Mouse (Mus musculus) limb, embryonic 14.5 days (tissue): ENCODE measurements around the gene Tnrc18. TPM values are rescaled to one million over a fixed set of nuclear protein-coding genes. Genes with fewer than 3 reads are reported as not detected.

Experiments
- ATAC-seq: fragments of 200-750 bp; cut with Nextera tagmentation; 2 replicates; pipeline ENCODE4 v1.8.0; 2017; ENCODE audit warnings: low read depth, moderate number of reproducible peaks, moderate TSS enrichment; ENCODE audit not compliant: low FRiP score
- DNase-seq: peaks from one replicate; pipeline ENCODE4 v3.0.0-alpha.2; 2015; ENCODE audit warnings: low spot score
- H3K27ac ChIP-seq: fragments of 300-500 bp; sonication (generic); replicated peaks from 2 replicates; pipeline ENCODE4 v1.5.1; 2014; ENCODE audit warnings: low read depth, mild to moderate bottlenecking, low read length, moderate library complexity, mixed read lengths
- H3K27me3 ChIP-seq: fragments of 300-500 bp; sonication (generic); 2 replicates; pipeline ENCODE4 v1.6.1; 2014; ENCODE audit warnings: low read length, mixed read lengths; ENCODE audit not compliant: control insufficient read depth, insufficient read depth
- H3K36me3 ChIP-seq: fragments of 300-500 bp; sonication (generic); 2 replicates; pipeline ENCODE4 v1.6.1; 2014; ENCODE audit warnings: mild to moderate bottlenecking, low read length, moderate library complexity, mixed read lengths; ENCODE audit not compliant: control insufficient read depth, insufficient read depth
- H3K4me1 ChIP-seq: fragments of 300-500 bp; sonication (generic); 2 replicates; pipeline ENCODE4 v1.6.1; 2014; ENCODE audit warnings: antibody characterized with exemption, low read length, mixed read lengths; ENCODE audit not compliant: control insufficient read depth, insufficient read depth
- H3K4me2 ChIP-seq: fragments of 300-500 bp; sonication (generic); replicated peaks from 2 replicates; pipeline ENCODE4 v1.6.1; 2014; ENCODE audit warnings: low read depth, mild to moderate bottlenecking, low read length, moderate library complexity; ENCODE audit not compliant: severe bottlenecking
- H3K4me3 ChIP-seq: fragments of 300-500 bp; sonication (generic); replicated peaks from 2 replicates; pipeline ENCODE4 v1.5.1; 2014; ENCODE audit warnings: low read length
- H3K9ac ChIP-seq: fragments of 300-500 bp; sonication (generic); 2 replicates; pipeline ENCODE4 v1.6.1; 2014; ENCODE audit warnings: mild to moderate bottlenecking, low read depth, low read length, moderate library complexity; ENCODE audit not compliant: severe bottlenecking
- H3K9me3 ChIP-seq: fragments of 300-500 bp; sonication (generic); 2 replicates; pipeline ENCODE4 v1.6.1; 2016; ENCODE audit warnings: low read length; ENCODE audit not compliant: control insufficient read depth
- POLR2A ChIP-seq: fragments of 200-500 bp; IDR thresholded peaks from 2 replicates; pipeline ENCODE4 v1.8.0; 2012; ENCODE audit warnings: inconsistent platforms, mild to moderate bottlenecking, moderate library complexity, borderline replicate concordance; ENCODE audit not compliant: insufficient read depth, insufficient read length; ENCODE audit errors: extremely low read depth
- WGBS: fragments of 180-500 bp; shearing (Covaris S2); extraction: QIAGEN DNeasy Blood & Tissue Kit; methylation state at CpG from one replicate; pipeline ENCODE4 v1.1.7; 2014; 5-methylcytosine and 5-hydroxymethylcytosine counted together
- polyA plus RNA-seq, 2 experiments: library from polyadenylated mRNA; depleted of rRNA in 1 of 2; stranded (reverse) in 1 of 2; unstranded in 1 of 2; fragments of >200 nt; fragmentation: Nextera tagmentation in 1 of 2; extraction: Ambion mirVana in 1 of 2; gene quantifications; 2 replicates each; pipeline versions ENCODE4 v1.2.1 to v1.2.3; 2012 to 2014

Gene Tnrc18
- polyA plus RNA-seq, 2 experiments, result 46.6 to 61.1 TPM

DNA sequence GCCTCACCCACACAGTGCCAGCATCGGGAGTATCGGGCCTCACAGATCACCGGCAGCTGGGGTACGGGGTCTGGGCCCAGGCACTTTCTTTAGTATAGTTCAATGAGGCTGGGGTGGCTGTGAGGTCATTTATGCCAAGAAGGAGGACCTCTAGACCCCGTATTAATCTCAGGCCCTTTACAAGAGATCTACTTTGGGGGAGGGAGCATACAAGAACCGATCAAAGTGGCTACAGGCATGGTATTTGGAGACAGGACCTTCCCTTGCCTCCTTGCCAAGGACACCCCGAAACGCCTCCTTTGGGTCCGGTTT lies 4.5 kb upstream of the Tnrc18 start:
- H3K9me3 ChIP-seq, result no peaks in the 10 kb centered on the region
- H3K4me2 ChIP-seq, result peak overlapping the region; percentile 97
- H3K4me3 ChIP-seq, result peak overlapping the region; percentile 98
- H3K27ac ChIP-seq, result peak overlapping the region; percentile 100
- DNase-seq, result no peak
- ATAC-seq, result no peak
- peak overlapping the region; percentile 98 for H3K9ac ChIP-seq
- H3K36me3 ChIP-seq, result no peaks in the 10 kb centered on the region
- H3K4me1 ChIP-seq, result peaks cover 28% of the 10 kb centered on the region
- 0% methylated on average over 9 of the region's 9 CpGs for WGBS
- H3K27me3 ChIP-seq, result no peaks in the 10 kb centered on the region
- TF ChIP-seq POLR2A, result no peak; the same call in 1 of the 2 replicates

DNA sequence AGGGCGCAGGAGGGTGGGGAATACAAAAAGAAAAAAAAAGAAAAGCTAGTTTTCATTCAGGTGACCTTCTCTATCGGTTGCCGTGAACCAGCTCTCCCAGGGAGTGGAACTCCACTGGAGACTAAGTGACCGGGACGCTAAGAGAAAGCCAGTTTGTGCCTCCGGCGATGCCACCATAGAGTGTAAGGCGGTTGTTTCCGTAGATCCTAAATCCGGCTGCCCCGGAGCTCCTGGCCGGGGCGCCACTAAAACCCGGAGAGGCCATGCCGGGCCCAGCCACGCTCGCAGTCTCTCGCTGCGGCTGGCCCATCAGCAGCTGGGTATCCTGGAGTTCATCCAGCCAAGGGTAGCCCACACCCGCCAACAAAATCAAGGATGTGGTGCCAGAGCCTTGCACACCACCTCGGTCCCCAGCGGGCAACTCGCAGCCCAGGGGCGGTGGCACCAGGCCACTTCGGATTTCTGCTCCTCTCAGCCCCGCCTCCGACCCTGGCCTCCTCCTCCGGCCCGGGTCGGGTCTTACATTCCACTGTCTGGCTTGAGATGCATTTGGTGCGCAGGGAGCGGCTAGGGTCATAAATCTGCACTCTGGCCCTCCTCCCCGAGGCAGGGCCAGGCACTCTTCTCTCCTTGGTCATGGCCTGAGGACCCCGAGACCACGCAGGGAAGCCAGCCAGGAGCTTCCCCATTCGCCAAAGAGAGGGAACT lies 4.0 kb upstream of the Tnrc18 start:
- DNase-seq, result peak; percentile 91
- peak; percentile 19 for ATAC-seq
- H3K4me1 ChIP-seq, result peaks cover 28% of the 10 kb centered on the region
- under 1% methylated on average over 35 of the region's 36 CpGs for WGBS
- H3K27me3 ChIP-seq, result no peaks in the 10 kb centered on the region
- TF ChIP-seq POLR2A, result 0 out of 2 replicates have a peak, but pooled peaks have one; percentile 45
- H3K36me3 ChIP-seq, result no peaks in the 10 kb centered on the region
- peak overlapping the region; percentile 100 for H3K27ac ChIP-seq
- H3K4me3 ChIP-seq, result peak overlapping the region; percentile 98
- no peaks in the 10 kb centered on the region for H3K9me3 ChIP-seq
- H3K4me2 ChIP-seq, result peak overlapping the region; percentile 97
- peak overlapping the region; percentile 98 for H3K9ac ChIP-seq

- Histone ChIP-seq H3K9me3 (no peaks in the 10 kb centered on the region), H3K4me3 (peak overlapping the region; percentile 98), H3K9ac (peak overlapping the region; percentile 98), H3K27ac (peak overlapping the region; percentile 100), H3K27me3 (no peaks in the 10 kb centered on the region), H3K4me2 (peak overlapping the region; percentile 97), H3K4me1 (peaks cover 23% of the 10 kb centered on the region), H3K36me3 (no peaks in the 10 kb centered on the region)
- no peak for ATAC-seq
- 0 out of 2 replicates have a peak, but pooled peaks have one; percentile 58 for TF ChIP-seq POLR2A
- under 1% methylated on average over 52 of the region's 53 CpGs for WGBS
- DNase-seq, result peak; percentile 64
Measured at GRCm38 (mm10) chr5:142820276-142821265, 3.1 kb upstream of the Tnrc18 start.

DNA sequence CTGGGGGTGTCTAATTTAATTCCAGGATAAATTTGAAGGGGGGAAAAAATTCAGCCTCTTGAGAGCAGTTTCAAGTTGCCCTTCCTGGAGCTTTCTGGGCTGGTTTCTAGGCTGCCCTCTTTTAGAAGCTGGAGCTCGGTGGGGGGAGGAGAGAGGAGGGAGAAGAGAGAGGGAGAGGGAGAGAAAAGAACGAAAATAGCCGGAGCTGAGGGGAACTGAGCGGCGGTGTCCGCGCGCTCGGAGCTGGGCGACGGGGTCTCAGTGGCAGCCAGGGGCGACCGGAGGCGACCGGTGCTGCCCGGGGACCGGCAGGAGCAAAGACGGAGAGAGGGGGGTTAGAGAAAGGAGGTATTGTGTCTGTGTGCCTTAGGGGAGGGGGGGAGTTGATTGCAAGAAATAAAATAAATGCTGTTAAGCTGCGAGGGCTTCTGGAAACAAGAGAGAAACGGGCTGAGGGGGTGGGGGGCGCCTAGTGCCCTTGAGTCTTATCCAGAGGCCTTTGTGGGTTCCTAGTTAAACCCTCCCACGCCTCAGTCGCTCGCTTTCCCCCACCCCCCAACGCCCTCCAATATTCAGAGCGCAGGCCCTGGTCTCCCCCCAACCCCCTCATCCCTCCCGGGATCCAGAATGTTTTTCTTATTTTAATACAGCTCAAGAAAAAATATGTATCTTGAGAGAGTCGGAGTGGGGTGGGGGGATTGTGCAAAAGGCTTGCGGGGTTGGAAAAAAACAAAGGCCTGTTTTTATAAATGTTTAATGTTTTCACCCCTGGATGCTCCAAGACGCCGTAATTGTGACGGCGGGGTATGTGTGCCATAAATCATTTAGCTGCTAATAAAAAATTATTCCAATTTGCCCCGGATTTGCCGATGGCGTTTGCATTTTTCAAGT lies 2.2 kb upstream of the Tnrc18 start:
- peak; percentile 28 for ATAC-seq
- under 1% methylated on average over 36 of the region's 36 CpGs for WGBS

More for the DNA sequence above, 2.2 kb upstream of the Tnrc18 start:
- Histone ChIP-seq H3K4me3 (peak overlapping the region; percentile 98), H3K36me3 (peaks cover 7% of the 10 kb centered on the region), H3K4me2 (peak overlapping the region; percentile 97), H3K9ac (peak overlapping the region; percentile 98), H3K4me1 (peaks cover 13% of the 10 kb centered on the region), H3K9me3 (no peaks in the 10 kb centered on the region), H3K27ac (peak overlapping the region; percentile 100), H3K27me3 (no peaks in the 10 kb centered on the region)
- DNase-seq, result peak; percentile 92
- TF ChIP-seq POLR2A, result peak; percentile 70; the same call in 1 of the 2 replicates
